Mouse (Mus musculus): ENCODE data around the gene Pla2g4b. TPM values are rescaled to one million over a fixed set of nuclear protein-coding genes. Genes with fewer than 3 reads are reported as not detected.

Gene Pla2g4b
- polyA plus RNA-seq, 1 experiment, result 8.3 TPM

GRCm38 (mm10) chr2:120062248-120062647 is 29.0 kb downstream of the Pla2g4b start:
- H3K27me3 ChIP-seq (ENCODE audit: control insufficient read depth, insufficient read depth, low read length, poor library complexity, severe bottlenecking), result no peaks in the 10 kb centered on the region
- no peak overlapping the region for H3K9ac ChIP-seq (ENCODE audit: low read depth, poor library complexity, severe bottlenecking)
- no peak for TF ChIP-seq POLR2A (IDR thresholded peaks at IDR 0.05; ENCODE audit: insufficient read depth, low read length)
- no peak for TF ChIP-seq EP300 (IDR thresholded peaks at IDR 0.05; ENCODE audit: insufficient read depth, low read depth, low read length)
- TF ChIP-seq CTCF (IDR thresholded peaks at IDR 0.05; ENCODE audit: low read depth, low read length), result no peak
- no peak overlapping the region for H3K4me3 ChIP-seq (ENCODE audit: low read depth, low read length)
- H3K27ac ChIP-seq (ENCODE audit: insufficient read depth, low read length), result no peak overlapping the region
- no peaks in the 10 kb centered on the region for H3K36me3 ChIP-seq (ENCODE audit: control insufficient read depth, insufficient read depth, low read length, poor library complexity, severe bottlenecking)
- no peaks in the 10 kb centered on the region for H3K9me3 ChIP-seq (replicated peaks; ENCODE audit: control insufficient read depth, insufficient read depth, low read length, poor library complexity, severe bottlenecking)
- no peaks in the 10 kb centered on the region for H3K4me1 ChIP-seq (ENCODE audit: control insufficient read depth, insufficient read depth, low read length)

GRCm38 (mm10) chr2:120064639-120065038 is 31.4 kb downstream of the Pla2g4b start:
- Histone ChIP-seq H3K9me3 (replicated peaks; ENCODE audit: control insufficient read depth, insufficient read depth, low read length, poor library complexity, severe bottlenecking) (no peaks in the 10 kb centered on the region), H3K9ac (ENCODE audit: low read depth, poor library complexity, severe bottlenecking) (no peak overlapping the region), H3K27ac (ENCODE audit: insufficient read depth, low read length) (no peak overlapping the region), H3K36me3 (ENCODE audit: control insufficient read depth, insufficient read depth, low read length, poor library complexity, severe bottlenecking) (no peaks in the 10 kb centered on the region), H3K4me3 (ENCODE audit: low read depth, low read length) (no peak overlapping the region), H3K27me3 (ENCODE audit: control insufficient read depth, insufficient read depth, low read length, poor library complexity, severe bottlenecking) (no peaks in the 10 kb centered on the region), H3K4me1 (ENCODE audit: control insufficient read depth, insufficient read depth, low read length) (no peaks in the 10 kb centered on the region)
- TF ChIP-seq EP300 (IDR thresholded peaks at IDR 0.05; ENCODE audit: insufficient read depth, low read depth, low read length), result no peak
- TF ChIP-seq CTCF (IDR thresholded peaks at IDR 0.05; ENCODE audit: low read depth, low read length), result peak; percentile 28
- TF ChIP-seq POLR2A (IDR thresholded peaks at IDR 0.05; ENCODE audit: insufficient read depth, low read length), result no peak

- Histone ChIP-seq H3K36me3 (ENCODE audit: control insufficient read depth, insufficient read depth, low read length, poor library complexity, severe bottlenecking) (no peaks in the 10 kb centered on the region), H3K4me1 (ENCODE audit: control insufficient read depth, insufficient read depth, low read length) (no peaks in the 10 kb centered on the region), H3K9me3 (replicated peaks; ENCODE audit: control insufficient read depth, insufficient read depth, low read length, poor library complexity, severe bottlenecking) (no peaks in the 10 kb centered on the region), H3K9ac (ENCODE audit: low read depth, poor library complexity, severe bottlenecking) (no peak overlapping the region), H3K27ac (ENCODE audit: insufficient read depth, low read length) (no peak overlapping the region), H3K27me3 (ENCODE audit: control insufficient read depth, insufficient read depth, low read length, poor library complexity, severe bottlenecking) (no peaks in the 10 kb centered on the region), H3K4me3 (ENCODE audit: low read depth, low read length) (no peak overlapping the region)
- TF ChIP-seq POLR2A (IDR thresholded peaks at IDR 0.05; ENCODE audit: insufficient read depth, low read length) (no peak), EP300 (IDR thresholded peaks at IDR 0.05; ENCODE audit: insufficient read depth, low read depth, low read length) (no peak), CTCF (IDR thresholded peaks at IDR 0.05; ENCODE audit: low read depth, low read length) (no peak)
Observed at GRCm38 (mm10) chr2:120065243-120065642, 32.0 kb downstream of the Pla2g4b start.

GRCm38 (mm10) chr2:120066224-120066623 is 33.0 kb downstream of the Pla2g4b start:
- Histone ChIP-seq H3K36me3 (ENCODE audit: control insufficient read depth, insufficient read depth, low read length, poor library complexity, severe bottlenecking) (no peaks in the 10 kb centered on the region), H3K9me3 (replicated peaks; ENCODE audit: control insufficient read depth, insufficient read depth, low read length, poor library complexity, severe bottlenecking) (no peaks in the 10 kb centered on the region)

GRCm38 (mm10) chr2:120068555-120069465 is 35.6 kb downstream of the Pla2g4b start:
- Histone ChIP-seq H3K4me1 (ENCODE audit: control insufficient read depth, insufficient read depth, low read length) (no peaks in the 10 kb centered on the region), H3K9me3 (replicated peaks; ENCODE audit: control insufficient read depth, insufficient read depth, low read length, poor library complexity, severe bottlenecking) (no peaks in the 10 kb centered on the region), H3K27ac (ENCODE audit: insufficient read depth, low read length) (no peak overlapping the region), H3K36me3 (ENCODE audit: control insufficient read depth, insufficient read depth, low read length, poor library complexity, severe bottlenecking) (no peaks in the 10 kb centered on the region), H3K4me3 (ENCODE audit: low read depth, low read length) (peak overlapping the region; percentile 54), H3K9ac (ENCODE audit: low read depth, poor library complexity, severe bottlenecking) (no peak overlapping the region), H3K27me3 (ENCODE audit: control insufficient read depth, insufficient read depth, low read length, poor library complexity, severe bottlenecking) (no peaks in the 10 kb centered on the region)
- TF ChIP-seq EP300 (IDR thresholded peaks at IDR 0.05; ENCODE audit: insufficient read depth, low read depth, low read length) (no peak), POLR2A (IDR thresholded peaks at IDR 0.05; ENCODE audit: insufficient read depth, low read length) (no peak), CTCF (IDR thresholded peaks at IDR 0.05; ENCODE audit: low read depth, low read length) (peak; percentile 78)

More at GRCm38 (mm10) chr2:120066224-120066623, 33.0 kb downstream of the Pla2g4b start:
- Histone ChIP-seq H3K27ac (ENCODE audit: insufficient read depth, low read length) (no peak overlapping the region), H3K27me3 (ENCODE audit: control insufficient read depth, insufficient read depth, low read length, poor library complexity, severe bottlenecking) (no peaks in the 10 kb centered on the region), H3K4me3 (ENCODE audit: low read depth, low read length) (no peak overlapping the region), H3K9ac (ENCODE audit: low read depth, poor library complexity, severe bottlenecking) (no peak overlapping the region), H3K4me1 (ENCODE audit: control insufficient read depth, insufficient read depth, low read length) (no peaks in the 10 kb centered on the region)
- TF ChIP-seq CTCF (IDR thresholded peaks at IDR 0.05; ENCODE audit: low read depth, low read length), result no peak

GRCm38 (mm10) chr2:120069466-120069990 is 36.3 kb downstream of the Pla2g4b start:
- Histone ChIP-seq H3K9me3 (replicated peaks; ENCODE audit: control insufficient read depth, insufficient read depth, low read length, poor library complexity, severe bottlenecking) (no peaks in the 10 kb centered on the region), H3K36me3 (ENCODE audit: control insufficient read depth, insufficient read depth, low read length, poor library complexity, severe bottlenecking) (no peaks in the 10 kb centered on the region), H3K4me3 (ENCODE audit: low read depth, low read length) (no peak overlapping the region), H3K27ac (ENCODE audit: insufficient read depth, low read length) (no peak overlapping the region), H3K27me3 (ENCODE audit: control insufficient read depth, insufficient read depth, low read length, poor library complexity, severe bottlenecking) (no peaks in the 10 kb centered on the region), H3K9ac (ENCODE audit: low read depth, poor library complexity, severe bottlenecking) (no peak overlapping the region), H3K4me1 (ENCODE audit: control insufficient read depth, insufficient read depth, low read length) (no peaks in the 10 kb centered on the region)
- TF ChIP-seq POLR2A (IDR thresholded peaks at IDR 0.05; ENCODE audit: insufficient read depth, low read length), result no peak
- no peak for TF ChIP-seq EP300 (IDR thresholded peaks at IDR 0.05; ENCODE audit: insufficient read depth, low read depth, low read length)
- TF ChIP-seq CTCF (IDR thresholded peaks at IDR 0.05; ENCODE audit: low read depth, low read length), result no peak
